Mouse (Mus musculus): ENCODE measurements around the gene Gm3435.
A peak's percentile ranks its signal among the peaks of the same experiment; 100 is the strongest.
"Not testable (repeated sequence)": the region's sequence is repeated elsewhere in the genome, so short reads cannot be mapped to it uniquely, and the experiment has no call there.

Gene Gm3435

DNA sequence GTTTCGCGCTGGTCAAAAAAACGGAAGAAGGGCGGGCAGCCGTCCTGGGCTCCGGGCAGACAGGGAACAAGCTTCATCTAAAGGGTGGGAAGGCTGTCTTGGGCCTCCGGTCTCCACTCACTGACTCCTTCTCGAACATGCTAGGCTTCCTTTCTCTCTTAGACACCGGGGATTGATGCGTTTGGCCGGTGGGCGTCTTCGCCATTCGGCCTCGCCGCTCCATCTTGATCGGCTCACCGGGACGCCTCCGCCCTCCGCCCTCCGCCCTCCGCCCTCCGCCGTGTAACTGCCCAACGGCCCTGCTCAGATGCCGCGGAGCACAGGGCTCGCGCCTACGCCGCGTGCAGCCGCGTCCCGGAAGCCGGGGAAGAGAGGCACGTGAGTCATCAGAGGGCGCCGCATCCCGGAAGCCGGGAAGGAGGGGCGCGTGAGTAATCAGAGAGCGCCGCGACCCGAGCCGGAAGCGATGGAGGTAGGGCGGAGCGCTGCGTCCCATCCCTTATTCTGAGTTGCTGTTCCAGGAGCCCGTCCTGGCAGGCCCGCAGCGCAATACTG, 31.3 kb downstream of the Gm3435 start, which contains the start of the genes Ermard, Tcte3 and Gm3448:
Gene Ermard, plus strand, starts transcription at position 34 of the 555 bp plus-strand sequence.
Gene Tcte3, minus strand, starts transcription at position 314 of the 555 bp plus-strand sequence.
Gene Gm3448, minus strand, starts transcription at position 363 of the 555 bp plus-strand sequence.
- DNase-seq, result not testable (repeated sequence)

- DNase-seq, result not testable (repeated sequence)
These were observed 40.4 kb downstream of the Gm3435 start for GRCm38 (mm10) chr17:15050338-15050737.

- DNase-seq, result not testable (repeated sequence)
These were observed 42.8 kb downstream of the Gm3435 start for GRCm38 (mm10) chr17:15052766-15053165.

DNA sequence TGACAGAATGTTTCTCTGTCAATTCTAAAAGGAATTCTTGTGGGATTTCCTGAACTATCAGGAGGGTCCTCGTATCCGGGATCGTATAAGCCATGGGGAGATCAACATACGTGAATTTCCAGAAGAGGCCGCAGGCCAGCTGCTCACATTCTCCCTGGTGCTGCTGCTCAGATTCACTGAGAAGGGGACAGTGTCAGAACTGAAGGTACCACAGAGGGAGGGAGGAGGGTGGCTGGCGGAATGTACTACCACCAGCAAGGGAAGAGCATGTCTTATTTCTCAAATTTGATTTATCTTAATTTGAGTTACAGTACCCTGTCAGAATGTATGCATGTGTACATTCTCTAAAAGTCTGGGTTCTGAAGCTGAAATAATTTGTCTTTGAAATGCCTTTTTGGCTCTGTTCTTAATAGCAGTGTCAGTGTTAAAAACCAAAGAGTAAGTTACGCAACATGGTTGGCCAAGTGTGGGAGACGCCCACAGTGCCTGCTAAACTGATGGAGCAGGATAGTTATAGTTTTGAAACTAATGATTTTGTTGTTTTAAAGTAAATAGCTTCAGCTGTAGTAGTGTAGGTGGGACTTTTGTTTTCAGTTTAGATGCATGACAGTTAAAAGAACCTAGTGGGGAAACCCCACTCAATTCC, 43.3 kb downstream of the Gm3435 start:
- not testable (repeated sequence) for DNase-seq

DNA sequence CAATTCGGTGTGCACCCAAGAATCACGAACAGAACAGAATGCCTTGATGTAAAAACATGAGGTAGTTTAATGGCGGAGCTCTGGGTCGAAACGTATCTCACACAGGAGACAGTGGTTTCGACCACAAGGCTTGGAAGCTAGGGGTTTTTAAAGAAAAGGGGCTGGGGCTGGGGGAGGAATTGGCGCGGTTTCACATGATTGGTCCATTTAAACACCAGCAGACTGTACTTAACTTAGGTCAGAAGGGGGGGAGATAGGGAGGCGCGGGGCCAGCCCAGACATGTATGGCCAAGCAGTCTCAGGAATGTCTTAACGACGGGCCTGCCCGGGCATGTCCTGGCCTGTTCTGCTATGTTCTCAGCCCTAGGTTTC, 43.8 kb downstream of the Gm3435 start:
- DNase-seq, result not testable (repeated sequence)

DNA sequence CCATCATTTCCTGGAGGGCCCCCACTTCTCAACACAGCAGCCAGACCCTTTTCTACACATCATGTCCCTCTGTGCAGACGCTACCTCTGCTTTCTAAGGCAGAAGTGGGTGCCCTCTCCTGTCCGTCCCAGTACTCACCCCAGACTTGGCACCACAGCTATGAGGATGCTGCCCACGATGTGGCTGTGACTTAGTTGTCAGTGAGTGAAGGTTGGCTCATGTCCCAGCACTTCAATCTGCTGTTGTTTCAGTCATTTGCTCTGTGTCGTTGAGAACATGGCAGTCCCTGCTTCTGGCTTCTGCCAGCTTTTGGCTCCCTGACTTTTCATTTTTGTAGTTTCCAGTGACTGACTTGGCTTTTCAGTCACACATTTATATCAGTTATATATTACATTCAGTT, 45.9 kb downstream of the Gm3435 start:
- DNase-seq, result no peak

DNA sequence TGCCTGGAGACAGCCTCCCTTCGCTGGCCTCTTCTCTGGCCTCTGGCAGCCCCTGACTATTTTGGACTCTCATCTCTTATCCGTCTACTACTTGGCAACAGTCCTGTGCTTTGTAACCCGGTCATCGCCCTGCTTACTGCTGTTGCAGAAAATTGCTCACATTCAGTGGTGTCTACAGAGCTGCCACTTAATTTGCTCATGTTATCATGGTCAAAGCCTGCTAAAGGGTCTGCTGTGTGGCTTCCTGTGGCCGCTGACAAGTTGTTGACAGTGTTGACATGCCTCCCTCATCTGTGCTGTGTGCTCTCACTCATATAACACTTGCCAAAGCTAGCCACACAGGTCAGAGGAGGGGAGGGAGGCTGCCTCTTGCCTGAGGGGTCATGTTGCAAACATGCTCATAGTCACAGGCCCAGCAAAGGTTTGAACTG, 48.2 kb downstream of the Gm3435 start:
- peak; percentile 29 for DNase-seq

DNA sequence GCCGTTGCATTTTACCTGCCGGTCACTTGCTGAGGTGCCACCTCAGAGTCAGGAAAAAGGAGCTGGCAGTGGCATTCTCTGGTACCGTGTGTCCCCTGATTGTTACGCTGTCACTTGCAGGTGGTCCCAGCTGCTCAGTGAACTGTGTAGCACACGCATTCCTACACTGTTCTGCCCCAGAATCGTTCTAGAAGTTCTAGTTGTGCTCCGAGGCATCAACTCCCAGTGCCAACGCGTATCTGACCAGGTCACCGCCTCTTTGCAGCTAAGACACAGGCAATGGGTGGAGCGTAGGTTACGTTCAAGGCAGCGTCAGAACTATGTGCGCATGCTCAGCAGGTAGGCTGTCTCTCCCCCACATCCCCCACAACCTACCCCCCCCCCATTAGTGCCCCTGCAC, 49.7 kb downstream of the Gm3435 start:
- no peak for DNase-seq

DNA sequence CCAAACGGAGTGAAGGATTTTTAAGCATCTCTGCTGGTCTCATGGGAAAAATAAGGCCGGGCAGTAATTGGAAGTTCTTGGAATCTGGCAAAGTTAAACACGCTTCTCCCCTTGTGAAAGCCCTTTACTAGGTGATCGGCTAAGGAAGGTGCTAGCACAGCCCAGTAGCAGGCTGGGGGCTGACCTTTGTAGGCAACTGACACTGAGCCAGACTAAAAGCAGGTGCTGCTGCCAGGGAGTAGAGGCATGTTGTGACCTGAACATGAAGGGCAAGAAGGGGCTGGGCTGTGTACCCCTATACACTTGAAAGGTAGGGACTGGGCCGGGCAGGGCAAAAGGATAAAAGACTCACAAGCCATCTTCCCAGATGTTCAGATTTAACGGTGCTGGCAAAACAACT, 50.4 kb downstream of the Gm3435 start:
- no peak for DNase-seq

- peak; percentile 71 for DNase-seq
These were observed 55.5 kb downstream of the Gm3435 start for GRCm38 (mm10) chr17:15065391-15066024.

DNA sequence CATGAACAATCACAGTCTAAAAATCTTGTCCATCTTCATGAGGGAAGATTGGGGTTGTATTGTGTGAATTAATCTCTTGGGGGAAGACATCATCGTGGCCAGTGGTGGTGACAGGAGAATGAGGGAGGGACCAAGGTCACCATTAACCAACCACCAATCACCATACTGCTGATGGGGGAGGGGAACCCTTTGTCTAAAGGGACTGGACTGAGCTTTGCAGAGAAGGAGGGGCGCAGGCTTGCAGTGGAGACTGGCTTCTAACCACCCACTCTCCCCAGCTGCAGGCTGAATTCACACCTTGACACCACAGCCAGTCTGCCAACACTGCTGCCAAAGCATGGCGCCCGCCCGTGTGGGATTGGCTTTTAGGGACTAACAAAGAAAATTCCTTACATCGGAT, 56.1 kb downstream of the Gm3435 start:
- no peak for DNase-seq

DNA sequence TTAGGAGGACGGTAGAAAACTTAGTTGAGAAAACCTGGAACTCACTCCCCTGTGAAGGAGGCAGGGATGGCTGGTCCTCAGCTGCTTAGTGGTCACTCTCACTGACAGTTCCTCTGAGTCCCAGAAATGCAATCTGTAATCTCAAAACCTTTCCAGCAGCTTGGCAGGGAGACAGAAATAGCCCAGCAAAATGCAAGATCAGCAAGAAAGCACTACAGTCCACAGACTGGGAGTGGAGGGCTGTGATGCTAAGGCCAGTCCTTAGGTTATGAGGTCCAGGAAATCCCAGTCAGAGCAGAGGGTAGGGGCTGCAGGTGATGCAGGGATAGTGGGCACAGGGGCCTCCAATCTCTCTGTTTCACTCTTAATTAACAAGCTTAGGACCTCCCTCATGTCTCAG, 56.9 kb downstream of the Gm3435 start:
- no peak for DNase-seq

DNA sequence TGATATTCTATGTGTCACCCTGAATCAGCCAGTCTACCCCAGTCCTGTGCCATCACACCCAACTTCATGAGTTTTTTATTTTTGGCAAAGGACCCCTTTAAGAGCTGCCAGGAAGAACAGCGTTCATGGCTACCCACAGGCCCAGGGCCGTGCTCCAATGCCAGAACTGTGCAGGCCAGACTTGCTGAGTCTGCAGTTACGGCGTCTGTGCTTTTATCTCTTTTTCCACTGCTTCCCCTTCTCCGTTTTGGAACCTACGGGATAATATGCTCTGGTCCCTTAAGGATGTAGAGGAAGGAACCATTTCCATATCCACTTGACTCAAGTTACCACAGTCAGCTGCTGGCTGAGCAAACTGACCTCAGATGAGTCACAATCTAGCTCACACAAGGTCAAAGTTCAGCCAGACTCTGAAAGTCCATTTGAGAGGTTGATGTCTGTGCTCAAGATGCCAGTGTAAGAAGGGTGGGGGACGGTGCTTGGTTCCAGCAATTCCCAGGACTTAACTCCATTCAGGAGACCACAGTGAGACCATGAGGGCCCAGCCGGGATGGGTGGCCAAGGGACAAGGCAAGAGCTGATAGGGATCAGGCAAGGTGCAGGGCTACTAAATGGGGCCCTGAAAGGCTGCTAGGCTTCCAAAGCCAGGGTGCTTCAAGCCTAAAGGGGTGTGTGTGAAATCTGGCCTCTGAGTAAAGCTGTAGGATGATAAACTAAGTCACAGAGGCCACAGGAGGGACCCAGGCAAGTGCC, 58.2 kb downstream of the Gm3435 start:
- no peak for DNase-seq

GRCm38 (mm10) chr17:15069124-15069523, 59.1 kb downstream of the Gm3435 start:
- no peak for DNase-seq

Measured in lung, postnatal 14 days (tissue).